Mouse (Mus musculus) spleen, adult 2 months (tissue): ENCODE data around the gene Btbd6. TPM values are rescaled to one million over a fixed set of nuclear protein-coding genes. Genes with fewer than 3 reads are reported as not detected.

Experiments
- DNase-seq, 2 experiments: peaks; one replicate each; pipeline versions ENCODE4 v3.0.0 to v3.0.0-alpha.2; 2012 to 2021; ENCODE audit warnings: low spot score in 2 of 2, low read depth in 1 of 2
- H3K27ac ChIP-seq: fragments of 200-500 bp; 2 replicates; pipeline ENCODE4 v1.5.1; 2012; ENCODE audit warnings: low read length, inconsistent platforms; ENCODE audit not compliant: insufficient read depth
- H3K27me3 ChIP-seq: fragments of 200-500 bp; 2 replicates; pipeline ENCODE4 v1.6.1; 2012; ENCODE audit warnings: mild to moderate bottlenecking, moderate library complexity, low read length, inconsistent platforms; ENCODE audit not compliant: control insufficient read depth, insufficient read depth
- H3K36me3 ChIP-seq: fragments of 200-500 bp; 2 replicates; pipeline ENCODE4 v1.6.1; 2012; ENCODE audit warnings: mild to moderate bottlenecking, low read length, inconsistent platforms; ENCODE audit not compliant: control insufficient read depth, insufficient read depth
- H3K4me1 ChIP-seq: fragments of 200-500 bp; 2 replicates; pipeline ENCODE4 v1.6.1; 2011; ENCODE audit warnings: inconsistent platforms; ENCODE audit not compliant: control insufficient read depth, insufficient read depth, insufficient read length
- H3K4me3 ChIP-seq: fragments of 200-500 bp; 2 replicates; pipeline ENCODE4 v1.5.1; 2011; ENCODE audit warnings: mild to moderate bottlenecking, inconsistent platforms; ENCODE audit not compliant: insufficient read depth, insufficient read length; ENCODE audit errors: extremely low read depth
- CTCF ChIP-seq: fragments of 200-500 bp; IDR thresholded peaks from 2 replicates; pipeline ENCODE4 v1.5.1; 2011; ENCODE audit warnings: mild to moderate bottlenecking, inconsistent platforms; ENCODE audit not compliant: insufficient read depth, insufficient read length, insufficient replicate concordance; ENCODE audit errors: extremely low read depth
- POLR2A ChIP-seq: fragments of 200-500 bp; IDR thresholded peaks from 2 replicates; pipeline ENCODE4 v1.6.1; 2011; ENCODE audit warnings: low read depth, low read length, inconsistent platforms
- WGBS: fragments of 180-500 bp; shearing (Covaris S2); methylation state at CpG from one replicate; pipeline ENCODE4 v1.1.7; 2018; 5-methylcytosine and 5-hydroxymethylcytosine counted together
- polyA plus RNA-seq: library from polyadenylated mRNA; depleted of rRNA; stranded (reverse); fragments of >200 nt; gene quantifications from 2 replicates; pipeline ENCODE4 v1.2.3, GENCODE M21; 2012

Gene Btbd6
- polyA plus RNA-seq, 1 experiment, result 22.3 TPM

GRCm38 (mm10) chr12:112938366-112938765 lies 37.9 kb upstream of the Btbd6 start:
- no peak for DNase-seq
- WGBS, result 88% methylated on average over 10 of the region's 10 CpGs
- Histone ChIP-seq H3K4me3 (no peak overlapping the region), H3K4me1 (peaks cover 13% of the 10 kb centered on the region; the same call in 1 of the 2 replicates), H3K27me3 (no peaks in the 10 kb centered on the region), H3K36me3 (no peaks in the 10 kb centered on the region), H3K27ac (no peak overlapping the region)
- no peak for TF ChIP-seq CTCF
- TF ChIP-seq POLR2A, result no peak

GRCm38 (mm10) chr12:112938873-112939565 lies 37.3 kb upstream of the Btbd6 start:
- 80% methylated on average over 10 of the region's 10 CpGs for WGBS

GRCm38 (mm10) chr12:112940238-112940637 lies 36.0 kb upstream of the Btbd6 start:
- DNase-seq, result no peak
- TF ChIP-seq POLR2A (no peak), CTCF (no peak)
- no peaks in the 10 kb centered on the region for H3K36me3 ChIP-seq
- no peak overlapping the region for H3K4me3 ChIP-seq
- no peaks in the 10 kb centered on the region for H3K27me3 ChIP-seq
- peaks cover 13% of the 10 kb centered on the region; the same call in 1 of the 2 replicates for H3K4me1 ChIP-seq
- 91% methylated on average over 4 of the region's 4 CpGs for WGBS
- no peak overlapping the region for H3K27ac ChIP-seq

More at GRCm38 (mm10) chr12:112938873-112939565, 37.3 kb upstream of the Btbd6 start:
- no peak for TF ChIP-seq CTCF
- TF ChIP-seq POLR2A, result no peak
- H3K27ac ChIP-seq, result no peak overlapping the region
- H3K4me1 ChIP-seq, result peaks cover 13% of the 10 kb centered on the region; the same call in 1 of the 2 replicates
- no peaks in the 10 kb centered on the region for H3K36me3 ChIP-seq
- H3K27me3 ChIP-seq, result no peaks in the 10 kb centered on the region
- DNase-seq, result no peak
- H3K4me3 ChIP-seq, result no peak overlapping the region

- TF ChIP-seq POLR2A (no peak), CTCF (no peak)
- Histone ChIP-seq H3K4me1 (peaks cover 13% of the 10 kb centered on the region; the same call in 1 of the 2 replicates), H3K27ac (no peak overlapping the region), H3K36me3 (no peaks in the 10 kb centered on the region), H3K4me3 (no peak overlapping the region), H3K27me3 (no peaks in the 10 kb centered on the region)
- no peak for DNase-seq
- WGBS, result 75% methylated on average over 8 of the region's 9 CpGs
Observed at GRCm38 (mm10) chr12:112940710-112941109, 35.6 kb upstream of the Btbd6 start.

GRCm38 (mm10) chr12:112941156-112941775 lies 35.0 kb upstream of the Btbd6 start:
- peaks cover 13% of the 10 kb centered on the region; the same call in 1 of the 2 replicates for H3K4me1 ChIP-seq
- 51% methylated on average over 10 of the region's 10 CpGs for WGBS
- peak overlapping the region; percentile 98 for H3K4me3 ChIP-seq
- no peak overlapping the region for H3K27ac ChIP-seq
- no peaks in the 10 kb centered on the region for H3K36me3 ChIP-seq
- DNase-seq, result no peak
- no peaks in the 10 kb centered on the region for H3K27me3 ChIP-seq
- TF ChIP-seq CTCF (no peak), POLR2A (no peak)

GRCm38 (mm10) chr12:112941776-112942713 lies 34.2 kb upstream of the Btbd6 start, which contains the start of gene Nudt14:
Gene Nudt14, minus strand, starts transcription at chr12:112942124.
- H3K27me3 ChIP-seq, result no peaks in the 10 kb centered on the region
- peak within 1 kb of the TSS; percentile 90 for H3K27ac ChIP-seq
- H3K4me1 ChIP-seq, result peaks cover 13% of the 10 kb centered on the region; the same call in 1 of the 2 replicates
- DNase-seq, result peak; percentile 74 to 75
- no peak for TF ChIP-seq CTCF
- TF ChIP-seq POLR2A, result peak; percentile 10
- 2% methylated on average over 56 of the region's 58 CpGs for WGBS
- H3K4me3 ChIP-seq, result peak within 1 kb of the TSS; percentile 98
- H3K36me3 ChIP-seq, result no peaks in the 10 kb centered on the region
